Mouse (Mus musculus): ENCODE data around the gene Jtb. TPM values are rescaled to one million over a fixed set of nuclear protein-coding genes. Genes with fewer than 3 reads are reported as not detected.

Jtb gene
- polyA plus RNA-seq, 1 experiment, result 91.7 TPM

DNA sequence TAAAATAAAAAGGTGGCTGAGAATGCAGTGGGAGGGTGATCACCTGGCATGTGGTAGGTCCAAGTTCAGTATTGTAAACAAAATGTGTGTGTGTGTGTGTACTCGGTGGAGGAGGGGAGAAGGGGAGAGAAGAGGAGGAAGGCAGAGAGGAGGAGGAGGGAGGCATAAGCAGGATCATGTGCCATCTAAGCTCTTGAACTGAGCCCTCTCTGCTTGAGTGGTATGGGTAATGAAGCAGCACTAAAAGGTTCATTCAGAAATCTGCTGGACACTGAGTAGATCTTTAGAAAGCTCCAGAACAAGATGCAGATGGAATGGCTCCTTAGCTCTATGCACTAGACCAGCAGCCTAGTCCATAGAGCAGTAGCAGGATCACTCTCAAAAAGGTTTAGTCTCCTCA is 28.5 kb upstream of the Jtb start:
- 85% methylated on average over 1 of the region's 1 CpGs for WGBS
- no peak overlapping the region for H3K4me3 ChIP-seq (ENCODE audit: control insufficient read depth, insufficient read depth, low read length)
- TF ChIP-seq POLR2A (IDR thresholded peaks at IDR 0.05; ENCODE audit: control insufficient read depth, extremely low read depth, insufficient read depth, low read length, poor library complexity), result no peak
- TF ChIP-seq CTCF (IDR thresholded peaks at IDR 0.05; ENCODE audit: borderline replicate concordance, control insufficient read depth, extremely low read depth, insufficient read depth, low read length, poor library complexity), result no peak
- no peak for DNase-seq
- H3K27ac ChIP-seq (ENCODE audit: control insufficient read depth, insufficient read depth, low read length), result no peak overlapping the region
- H3K4me1 ChIP-seq (replicated peaks; ENCODE audit: control insufficient read depth, insufficient read depth, low read length), result no peaks in the 10 kb centered on the region
- H3K36me3 ChIP-seq (ENCODE audit: control insufficient read depth, insufficient read depth, low read length), result peaks cover 7% of the 10 kb centered on the region; the same call in 1 of the 2 replicates
- H3K27me3 ChIP-seq (ENCODE audit: control insufficient read depth, insufficient read depth, low read length), result no peaks in the 10 kb centered on the region

DNA sequence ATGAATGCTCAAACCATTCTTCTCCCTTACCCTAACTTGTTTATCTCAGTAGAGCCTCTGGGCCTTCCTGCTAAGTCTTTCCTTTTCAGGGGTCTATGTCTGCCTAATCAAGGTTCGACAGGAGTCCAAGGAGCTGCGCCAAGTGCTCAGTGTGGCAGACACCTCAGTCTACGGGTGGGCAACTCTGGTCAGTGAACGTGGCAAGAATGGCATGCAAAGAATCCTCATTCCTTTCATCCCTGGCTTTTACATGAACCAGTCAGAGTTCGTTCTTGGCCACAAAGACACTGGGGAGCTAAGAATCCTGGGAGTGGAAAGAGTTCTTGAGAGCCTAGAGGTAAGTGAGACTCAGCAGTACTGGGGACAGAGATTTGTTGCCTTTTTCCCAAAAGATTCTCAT is 27.8 kb upstream of the Jtb start:
- WGBS, result 95% methylated on average over 5 of the region's 5 CpGs
- no peak overlapping the region for H3K4me3 ChIP-seq (ENCODE audit: control insufficient read depth, insufficient read depth, low read length)
- H3K27me3 ChIP-seq (ENCODE audit: control insufficient read depth, insufficient read depth, low read length), result no peaks in the 10 kb centered on the region
- DNase-seq, result no peak
- H3K27ac ChIP-seq (ENCODE audit: control insufficient read depth, insufficient read depth, low read length), result no peak overlapping the region
- H3K4me1 ChIP-seq (replicated peaks; ENCODE audit: control insufficient read depth, insufficient read depth, low read length), result no peaks in the 10 kb centered on the region
- TF ChIP-seq POLR2A (IDR thresholded peaks at IDR 0.05; ENCODE audit: control insufficient read depth, extremely low read depth, insufficient read depth, low read length, poor library complexity), result no peak
- TF ChIP-seq CTCF (IDR thresholded peaks at IDR 0.05; ENCODE audit: borderline replicate concordance, control insufficient read depth, extremely low read depth, insufficient read depth, low read length, poor library complexity), result no peak
- H3K36me3 ChIP-seq (ENCODE audit: control insufficient read depth, insufficient read depth, low read length), result peaks cover 14% of the 10 kb centered on the region; the same call in 1 of the 2 replicates

- no peaks in the 10 kb centered on the region for H3K4me1 ChIP-seq (replicated peaks; ENCODE audit: control insufficient read depth, insufficient read depth, low read length)
- H3K27ac ChIP-seq (ENCODE audit: control insufficient read depth, insufficient read depth, low read length), result no peak overlapping the region
- no peak for TF ChIP-seq CTCF (IDR thresholded peaks at IDR 0.05; ENCODE audit: borderline replicate concordance, control insufficient read depth, extremely low read depth, insufficient read depth, low read length, poor library complexity)
- no peak for TF ChIP-seq POLR2A (IDR thresholded peaks at IDR 0.05; ENCODE audit: control insufficient read depth, extremely low read depth, insufficient read depth, low read length, poor library complexity)
- H3K36me3 ChIP-seq (ENCODE audit: control insufficient read depth, insufficient read depth, low read length), result peaks cover 19% of the 10 kb centered on the region; the same call in 1 of the 2 replicates
- no peak overlapping the region for H3K4me3 ChIP-seq (ENCODE audit: control insufficient read depth, insufficient read depth, low read length)
- no peak for DNase-seq
- 99% methylated on average over 2 of the region's 2 CpGs for WGBS
- no peaks in the 10 kb centered on the region for H3K27me3 ChIP-seq (ENCODE audit: control insufficient read depth, insufficient read depth, low read length)
Measured at GRCm38 (mm10) chr3:90204582-90204981, 26.8 kb upstream of the Jtb start.

GRCm38 (mm10) chr3:90208662-90209061 is 22.7 kb upstream of the Jtb start:
- Histone ChIP-seq H3K4me3 (ENCODE audit: control insufficient read depth, insufficient read depth, low read length) (no peak overlapping the region), H3K27ac (ENCODE audit: control insufficient read depth, insufficient read depth, low read length) (no peak overlapping the region), H3K36me3 (ENCODE audit: control insufficient read depth, insufficient read depth, low read length) (peaks cover 46% of the 10 kb centered on the region), H3K27me3 (ENCODE audit: control insufficient read depth, insufficient read depth, low read length) (no peaks in the 10 kb centered on the region), H3K4me1 (replicated peaks; ENCODE audit: control insufficient read depth, insufficient read depth, low read length) (peaks cover 8% of the 10 kb centered on the region)
- no peak for DNase-seq
- TF ChIP-seq POLR2A (IDR thresholded peaks at IDR 0.05; ENCODE audit: control insufficient read depth, extremely low read depth, insufficient read depth, low read length, poor library complexity) (no peak), CTCF (IDR thresholded peaks at IDR 0.05; ENCODE audit: borderline replicate concordance, control insufficient read depth, extremely low read depth, insufficient read depth, low read length, poor library complexity) (no peak)
- WGBS, result 95% methylated on average over 2 of the region's 2 CpGs

GRCm38 (mm10) chr3:90209908-90210566 is 21.4 kb upstream of the Jtb start:
- TF ChIP-seq CTCF (IDR thresholded peaks at IDR 0.05; ENCODE audit: borderline replicate concordance, control insufficient read depth, extremely low read depth, insufficient read depth, low read length, poor library complexity) (no peak), POLR2A (IDR thresholded peaks at IDR 0.05; ENCODE audit: control insufficient read depth, extremely low read depth, insufficient read depth, low read length, poor library complexity) (no peak)
- Histone ChIP-seq H3K4me1 (replicated peaks; ENCODE audit: control insufficient read depth, insufficient read depth, low read length) (peaks cover 10% of the 10 kb centered on the region), H3K4me3 (ENCODE audit: control insufficient read depth, insufficient read depth, low read length) (no peak overlapping the region), H3K27me3 (ENCODE audit: control insufficient read depth, insufficient read depth, low read length) (no peaks in the 10 kb centered on the region), H3K36me3 (ENCODE audit: control insufficient read depth, insufficient read depth, low read length) (peaks cover 46% of the 10 kb centered on the region), H3K27ac (ENCODE audit: control insufficient read depth, insufficient read depth, low read length) (no peak overlapping the region)
- DNase-seq, result no peak
- 95% methylated on average over 5 of the region's 5 CpGs for WGBS

- Histone ChIP-seq H3K27me3 (ENCODE audit: control insufficient read depth, insufficient read depth, low read length) (no peaks in the 10 kb centered on the region), H3K4me1 (replicated peaks; ENCODE audit: control insufficient read depth, insufficient read depth, low read length) (peaks cover 10% of the 10 kb centered on the region), H3K36me3 (ENCODE audit: control insufficient read depth, insufficient read depth, low read length) (peaks cover 46% of the 10 kb centered on the region), H3K27ac (ENCODE audit: control insufficient read depth, insufficient read depth, low read length) (no peak overlapping the region), H3K4me3 (ENCODE audit: control insufficient read depth, insufficient read depth, low read length) (no peak overlapping the region)
- TF ChIP-seq POLR2A (IDR thresholded peaks at IDR 0.05; ENCODE audit: control insufficient read depth, extremely low read depth, insufficient read depth, low read length, poor library complexity), result no peak
- no peak for TF ChIP-seq CTCF (IDR thresholded peaks at IDR 0.05; ENCODE audit: borderline replicate concordance, control insufficient read depth, extremely low read depth, insufficient read depth, low read length, poor library complexity)
- DNase-seq, result no peak
- WGBS, result 50% methylated on average over 13 of the region's 13 CpGs
Measured at GRCm38 (mm10) chr3:90211475-90212398, 19.7 kb upstream of the Jtb start.
